Mouse (Mus musculus): ENCODE data around the gene Mrap.
A peak's percentile ranks its signal among the peaks of the same experiment; 100 is the strongest.

The Mrap gene

GRCm38 (mm10) chr16:90753386-90753941, 15.5 kb downstream of the Mrap start:
- no peak for DNase-seq (ENCODE audit: low read depth)

- DNase-seq (ENCODE audit: low read depth) = no peak
Measured at GRCm38 (mm10) chr16:90759335-90759734, 21.3 kb downstream of the Mrap start.

- DNase-seq (ENCODE audit: low read depth) = no peak
Measured at GRCm38 (mm10) chr16:90760515-90760914, 22.5 kb downstream of the Mrap start.

- DNase-seq (ENCODE audit: low read depth) = peak; percentile 50
Measured at GRCm38 (mm10) chr16:90765195-90765877, 27.3 kb downstream of the Mrap start.

- no peak for DNase-seq (ENCODE audit: low read depth)
Measured at GRCm38 (mm10) chr16:90766919-90767454, 29.0 kb downstream of the Mrap start.

GRCm38 (mm10) chr16:90774216-90774615, 36.2 kb downstream of the Mrap start:
- no peak for DNase-seq (ENCODE audit: low read depth)

- no peak for DNase-seq (ENCODE audit: low read depth)
Measured at GRCm38 (mm10) chr16:90774646-90775045, 36.6 kb downstream of the Mrap start.

GRCm38 (mm10) chr16:90775946-90776520, 38.0 kb downstream of the Mrap start:
- no peak for DNase-seq (ENCODE audit: low read depth)

- DNase-seq (ENCODE audit: low read depth) = no peak
Measured at GRCm38 (mm10) chr16:90779783-90780182, 41.8 kb downstream of the Mrap start.

- DNase-seq (ENCODE audit: low read depth) = no peak
Measured at GRCm38 (mm10) chr16:90783302-90783701, 45.3 kb downstream of the Mrap start.

GRCm38 (mm10) chr16:90785257-90785656, 47.2 kb downstream of the Mrap start:
- DNase-seq (ENCODE audit: low read depth) = no peak

- DNase-seq (ENCODE audit: low read depth) = no peak
Measured at GRCm38 (mm10) chr16:90788580-90788979, 50.6 kb downstream of the Mrap start.

GRCm38 (mm10) chr16:90790946-90791345, 52.9 kb downstream of the Mrap start:
- DNase-seq (ENCODE audit: low read depth) = no peak

- DNase-seq (ENCODE audit: low read depth) = no peak
Measured at GRCm38 (mm10) chr16:90792066-90792465, 54.1 kb downstream of the Mrap start.

GRCm38 (mm10) chr16:90792500-90792899, 54.5 kb downstream of the Mrap start:
- no peak for DNase-seq (ENCODE audit: low read depth)

GRCm38 (mm10) chr16:90794708-90795107, 56.7 kb downstream of the Mrap start:
- no peak for DNase-seq (ENCODE audit: low read depth)

- no peak for DNase-seq (ENCODE audit: low read depth)
Measured at GRCm38 (mm10) chr16:90798446-90798845, 60.4 kb downstream of the Mrap start.

- no peak for DNase-seq (ENCODE audit: low read depth)
Measured at GRCm38 (mm10) chr16:90798848-90799247, 60.8 kb downstream of the Mrap start.

All from NIH3T3 (cell line).